In the genomic region with DNA sequence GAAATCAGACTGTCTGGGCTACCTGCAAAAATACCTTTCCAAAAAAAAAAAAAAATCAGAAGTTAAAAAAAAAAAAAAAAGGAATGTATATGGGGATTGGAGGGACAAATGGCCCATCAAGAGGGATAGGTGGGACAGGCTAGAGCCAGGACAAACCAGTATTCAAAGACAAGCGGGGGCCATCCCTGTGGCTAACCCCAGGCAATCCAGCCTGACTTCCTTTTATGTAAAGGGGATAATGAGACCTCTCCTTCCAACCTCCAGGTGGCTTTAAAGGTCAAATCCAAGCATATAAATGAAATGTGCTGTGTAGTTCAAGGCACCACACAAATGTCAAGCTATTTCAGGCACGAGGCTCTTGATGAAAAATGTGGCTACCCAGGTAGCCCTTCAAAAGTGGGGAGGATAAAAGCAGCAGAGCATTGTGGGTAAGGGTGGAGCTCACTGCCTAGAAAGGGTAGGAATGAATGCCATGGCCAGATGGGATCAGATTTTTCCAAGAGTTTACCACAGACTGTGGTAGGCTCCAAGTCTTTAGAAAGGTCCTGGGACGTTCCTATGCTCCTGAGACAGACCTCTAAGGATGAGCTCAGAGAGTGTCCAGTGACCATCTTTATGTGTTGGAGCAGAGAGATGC, we compare ENCODE assay signal across 14 mouse cellular contexts.
"Had no signal": no experiment of that assay in that cellular context is flagged by ENCODE, and none has a peak within 500 bp of the region (broad histone marks: within the 10 kb centered on the region; RNA-seq: fewer than 3 reads in every experiment).

No protein-coding gene starts in this region.

- DNase-seq: kidney, postnatal 14 days; layer of hippocampus, adult 9-11 months; layer of hippocampus, postnatal 36 days; left cerebral cortex, postnatal 4 days; lung, adult 18-20 months; midbrain, embryonic 14.5 days; right cerebral cortex, postnatal 4 days; spleen, adult 18-20 months; thymus, adult 18-20 months; thymus, postnatal 25 days had no signal

- H3K9me3 ChIP-seq: limb, embryonic 13.5 days; neural tube, embryonic 15.5 days had no signal

- H3K27me3 ChIP-seq: limb, embryonic 13.5 days; neural tube, embryonic 15.5 days had no signal

- H3K4me3 ChIP-seq: limb, embryonic 13.5 days; myocyte; neural tube, embryonic 15.5 days had no signal

- H3K9ac ChIP-seq: limb, embryonic 13.5 days; liver, embryonic 14.5 days; neural tube, embryonic 15.5 days had no signal

- H3K27ac ChIP-seq: limb, embryonic 13.5 days; liver, embryonic 14.5 days; neural tube, embryonic 15.5 days had no signal

- H3K36me3 ChIP-seq: neural tube, embryonic 15.5 days had no signal

- H3K4me2 ChIP-seq: limb, embryonic 13.5 days; neural tube, embryonic 15.5 days had no signal
